Mouse (Mus musculus) brain, adult 2 months (tissue): Measurements from ENCODE around the gene Gm16485.
A peak's percentile ranks its signal among the peaks of the same experiment; 100 is the strongest.

Source experiments
- DNase-seq: peaks from one replicate; pipeline ENCODE4 v3.0.0; 2011; ENCODE audit warnings: low read depth, low spot score

Gm16485 gene

DNA sequence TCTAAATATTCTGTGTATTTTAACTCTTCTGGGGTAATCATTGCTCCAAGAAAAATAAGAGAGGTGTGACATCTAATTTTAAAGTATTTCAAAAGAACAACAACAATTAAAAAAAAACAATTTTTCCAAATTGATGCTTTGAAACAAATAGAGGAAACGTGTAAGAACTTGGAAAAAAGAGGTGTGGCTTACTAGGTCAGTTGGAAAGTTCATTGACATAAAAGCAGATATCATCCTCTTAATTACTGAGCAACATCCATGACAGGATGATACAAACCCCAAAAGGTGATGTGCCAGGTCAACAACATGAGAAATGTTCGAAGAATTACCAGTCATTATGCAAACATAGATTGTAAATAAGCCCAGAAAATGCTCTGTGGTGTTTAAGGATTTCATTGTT lies at the start of gene Gm16485:
Gm16485 (plus strand) TSS at position 301 of the 400 bp plus-strand sequence.
- no peak for DNase-seq

DNA sequence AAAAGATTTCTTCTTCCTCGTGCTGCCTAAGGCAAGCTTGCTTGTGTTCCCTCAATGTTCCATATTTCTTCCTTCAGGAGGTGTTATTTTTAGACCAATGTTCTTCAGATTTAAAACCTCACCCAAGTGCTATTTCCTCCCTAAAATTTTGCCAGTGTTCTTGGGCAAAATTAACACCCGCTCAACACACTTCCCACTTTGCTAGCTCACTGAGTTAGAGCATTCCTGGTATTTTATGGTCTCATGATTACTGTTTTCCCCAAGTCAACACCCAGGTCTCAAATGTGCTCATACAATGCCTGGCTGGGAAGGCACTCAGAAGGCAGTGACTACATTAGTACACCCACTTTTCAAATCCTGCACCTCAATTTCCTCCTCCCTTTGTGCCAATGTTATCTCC lies 44.0 kb upstream of the Gm16485 start:
- peak; percentile 78 for DNase-seq

DNA sequence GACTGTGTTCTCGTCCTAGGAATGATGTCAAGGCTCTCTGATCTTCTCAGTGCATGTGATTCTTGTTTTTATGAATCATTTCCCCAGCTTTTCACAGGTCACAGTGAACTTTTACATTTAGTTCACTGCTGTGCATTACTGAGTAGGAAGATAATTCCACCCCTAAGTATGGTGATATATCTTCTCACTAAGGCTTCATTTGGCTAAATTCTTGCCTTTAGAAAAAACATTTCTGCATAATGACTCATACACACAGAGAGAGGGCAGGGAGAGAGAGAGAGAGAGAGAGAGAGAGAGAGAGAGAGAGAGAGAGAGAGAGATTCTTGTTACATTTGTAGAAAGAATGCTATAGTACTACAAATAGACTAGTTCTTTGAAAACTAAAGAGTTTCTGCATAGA lies 33.8 kb upstream of the Gm16485 start:
- DNase-seq: peak; percentile 23

DNA sequence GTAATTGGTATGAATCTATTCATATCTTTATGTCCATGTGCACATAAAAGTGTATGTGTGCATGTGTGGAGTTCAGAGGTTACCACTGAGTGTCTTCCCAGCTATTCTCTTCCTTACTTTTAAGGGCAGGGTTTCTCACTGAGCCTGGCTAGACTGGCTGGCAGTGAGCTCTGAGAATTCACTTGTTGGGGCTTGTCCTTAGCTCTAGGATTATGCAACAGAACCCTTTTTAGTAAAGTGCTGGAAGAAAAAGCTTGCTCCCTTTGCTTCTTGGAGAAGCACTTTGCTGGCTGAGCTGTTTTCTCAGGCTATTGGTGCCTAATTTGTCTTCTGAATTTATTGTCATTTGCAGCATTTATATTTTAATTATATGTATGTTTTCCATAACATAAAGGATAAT lies 18.3 kb upstream of the Gm16485 start:
- DNase-seq: peak; percentile 27

DNA sequence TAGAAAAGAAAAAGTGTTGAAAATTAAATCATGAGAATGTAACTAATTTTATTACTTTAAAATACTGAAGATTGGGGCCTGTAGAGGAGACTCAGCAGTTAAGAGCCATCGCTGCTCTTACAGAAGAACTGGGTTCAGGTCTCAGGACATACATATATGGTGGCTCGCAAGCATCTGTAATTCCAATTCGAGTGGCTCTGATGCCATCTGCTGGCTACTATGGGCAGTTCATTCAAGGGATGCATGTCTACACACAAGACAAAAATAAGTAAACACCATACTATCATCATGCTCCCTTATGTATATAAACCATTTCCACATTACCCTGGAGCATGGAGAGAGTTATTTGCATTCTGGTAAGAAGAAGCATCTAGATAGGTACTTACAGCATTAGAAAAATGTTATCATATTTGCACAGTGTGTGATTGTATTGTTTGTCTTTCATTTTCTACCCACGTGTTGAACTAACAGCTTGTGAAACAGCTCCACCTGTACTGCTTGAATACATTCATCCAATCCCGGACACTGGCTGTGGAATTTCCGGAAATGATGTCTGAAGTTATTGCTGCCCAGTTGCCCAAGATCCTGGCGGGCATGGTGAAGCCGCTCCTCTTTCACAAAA lies 7.0 kb upstream of the Gm16485 start:
- DNase-seq: peak; percentile 67

DNA sequence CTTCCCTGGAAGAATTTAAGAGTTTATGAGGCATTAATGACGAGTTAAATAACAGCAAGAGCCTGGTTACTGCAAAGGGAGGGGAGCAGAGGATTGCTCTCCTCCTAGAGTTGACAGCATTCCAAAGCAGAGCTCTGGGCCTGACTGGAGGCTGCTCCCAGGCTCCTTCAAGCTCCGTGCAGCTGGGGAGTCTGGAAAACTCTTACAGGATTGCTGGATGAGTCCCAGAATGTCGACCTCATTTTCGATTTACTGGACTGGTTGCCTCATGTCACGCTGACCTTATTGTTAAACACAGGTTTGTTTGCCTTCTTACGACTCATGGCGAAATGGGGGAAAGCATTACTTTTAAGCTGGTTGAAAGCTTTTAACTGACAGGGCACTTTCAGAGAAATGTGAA lies 1.4 kb upstream of the Gm16485 start:
- DNase-seq: peak; percentile 28

DNA sequence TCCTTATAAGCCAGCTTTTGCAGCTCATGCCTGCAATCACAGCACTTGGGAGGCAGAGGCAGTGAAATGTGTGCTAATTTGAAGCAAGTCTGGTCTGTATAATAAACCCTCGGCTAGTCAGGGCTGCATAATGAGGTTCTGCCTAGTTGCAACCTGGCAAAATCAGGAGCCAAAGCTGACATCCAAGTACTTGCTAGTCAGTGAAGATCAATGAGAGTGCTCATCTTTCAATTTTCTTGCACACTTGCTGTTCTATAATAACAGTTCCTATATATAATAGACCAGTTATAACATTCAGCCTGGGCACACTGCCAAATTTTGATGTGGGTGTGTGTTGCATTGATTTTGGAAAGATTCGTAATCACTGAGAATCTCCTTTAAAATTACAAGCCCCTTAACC lies 6.2 kb downstream of the Gm16485 start:
- peak; percentile 44 for DNase-seq

DNA sequence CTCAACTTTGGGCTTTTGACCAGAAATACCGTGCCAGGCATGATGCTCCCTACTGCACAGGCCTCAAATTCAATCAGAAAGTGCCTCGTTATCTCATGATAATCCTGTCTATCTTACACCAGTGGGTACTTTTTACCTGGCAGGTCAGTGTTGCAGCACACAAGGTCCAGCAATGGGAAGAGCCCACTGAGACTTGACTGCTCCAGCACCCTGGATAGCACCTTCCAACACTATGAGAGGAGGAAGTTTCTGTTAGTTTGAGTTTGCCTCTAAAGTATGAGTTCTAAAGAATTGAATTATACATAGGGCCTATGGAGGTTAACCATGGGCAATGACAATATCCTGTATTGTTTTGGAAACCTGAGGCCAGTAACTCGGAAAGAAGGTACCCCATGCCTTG lies 10.7 kb downstream of the Gm16485 start:
- DNase-seq: no peak

DNA sequence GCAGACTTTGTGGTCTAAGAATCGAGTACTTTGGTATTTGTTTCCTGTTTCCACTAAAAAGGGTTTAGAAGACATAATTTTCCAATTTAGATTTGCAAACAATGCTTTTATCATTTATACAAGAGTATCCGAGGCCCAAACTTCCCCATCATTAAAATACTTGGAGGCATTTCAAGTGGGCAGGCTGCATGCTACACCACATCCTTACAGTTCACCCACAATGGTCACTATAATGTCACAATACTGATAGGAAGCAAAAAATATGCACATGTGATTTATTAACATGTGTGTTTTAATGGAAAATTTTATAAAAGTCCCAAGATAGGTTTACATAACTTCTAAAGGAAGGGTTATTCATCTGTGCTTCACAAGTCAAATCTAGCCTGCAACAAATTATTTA lies 24.9 kb downstream of the Gm16485 start:
- no peak for DNase-seq

DNA sequence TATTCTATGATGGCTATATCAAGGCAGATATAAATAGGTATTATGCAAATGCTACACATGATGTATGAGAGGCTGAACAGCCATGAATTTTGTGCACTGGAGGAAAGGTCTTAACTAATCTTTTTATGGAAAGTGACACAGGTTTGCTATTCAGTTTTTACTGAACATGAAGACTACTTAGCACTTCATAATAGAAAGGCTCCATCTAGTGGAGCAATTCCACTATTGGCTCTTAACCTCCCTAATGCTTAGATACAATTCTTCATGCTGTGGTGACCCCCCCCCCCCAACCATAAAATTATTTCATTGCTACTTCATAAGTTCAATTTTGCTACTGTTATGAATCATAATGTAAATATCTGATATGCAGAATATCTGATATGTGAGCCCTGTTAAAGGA lies 29.6 kb downstream of the Gm16485 start:
- peak; percentile 58 for DNase-seq

DNA sequence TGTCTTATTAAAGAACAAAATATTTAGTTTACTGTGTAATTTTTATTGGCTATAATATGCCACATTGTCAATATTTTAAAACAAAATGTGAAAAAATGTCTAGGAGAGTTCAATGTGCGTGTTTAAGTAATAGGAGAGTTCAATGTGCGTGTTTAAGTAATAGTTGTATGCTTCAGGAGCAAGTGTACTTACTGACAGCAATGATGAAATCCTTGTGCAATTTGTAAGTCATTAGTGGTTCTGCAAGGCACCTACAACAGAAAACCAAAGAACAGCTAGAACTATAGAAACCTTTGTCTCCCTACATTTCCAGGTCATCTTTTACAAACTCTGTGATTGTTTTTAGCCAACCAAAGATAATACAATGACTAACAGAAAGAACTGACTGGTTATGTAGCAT lies 43.5 kb downstream of the Gm16485 start:
- DNase-seq: no peak
